Mouse (Mus musculus) liver, postnatal 0 days (tissue): ENCODE results near the gene Atp2b1. TPM values are rescaled to one million over a fixed set of nuclear protein-coding genes. Genes with fewer than 3 reads are reported as not detected.

Source experiments
- ATAC-seq: fragments of 200-750 bp; cut with Nextera tagmentation; 2 replicates; pipeline ENCODE4 v1.8.0; 2017; ENCODE audit warnings: mild to moderate bottlenecking, moderate library complexity
- DNase-seq: peaks from one replicate; pipeline ENCODE4 v3.0.0-alpha.2; 2016
- H3K27ac ChIP-seq: fragments of 300-500 bp; sonication (generic); 2 replicates; pipeline ENCODE4 v1.5.1; 2014; ENCODE audit warnings: antibody characterized with exemption, moderate library complexity, mild to moderate bottlenecking, low read depth
- H3K27me3 ChIP-seq: fragments of 300-500 bp; sonication (generic); 2 replicates; pipeline ENCODE4 v1.6.1; 2014; ENCODE audit warnings: low read length, control low read depth, mixed read lengths; ENCODE audit not compliant: insufficient read depth
- H3K36me3 ChIP-seq: fragments of 300-500 bp; sonication (generic); replicated peaks from 2 replicates; pipeline ENCODE4 v1.6.1; 2014; ENCODE audit warnings: mild to moderate bottlenecking, control low read depth, low read length, moderate library complexity, mixed read lengths; ENCODE audit not compliant: insufficient read depth
- H3K4me1 ChIP-seq: fragments of 300-500 bp; sonication (generic); 2 replicates; pipeline ENCODE4 v1.6.1; 2014; ENCODE audit warnings: antibody characterized with exemption, mild to moderate bottlenecking, control low read depth; ENCODE audit not compliant: insufficient read depth
- H3K4me2 ChIP-seq: fragments of 300-500 bp; sonication (generic); 2 replicates; pipeline ENCODE4 v1.6.1; 2014; ENCODE audit warnings: low read depth, mild to moderate bottlenecking, low read length, moderate library complexity, mixed read lengths
- H3K4me3 ChIP-seq: fragments of 300-500 bp; sonication (generic); 2 replicates; pipeline ENCODE4 v1.5.1; 2014; ENCODE audit warnings: low read depth, low read length
- H3K9ac ChIP-seq: fragments of 300-500 bp; sonication (generic); replicated peaks from 2 replicates; pipeline ENCODE4 v1.6.1; 2014; ENCODE audit warnings: mild to moderate bottlenecking, moderate library complexity
- H3K9me3 ChIP-seq: fragments of 300-500 bp; sonication (generic); 2 replicates; pipeline ENCODE4 v1.6.1; 2016; ENCODE audit warnings: mild to moderate bottlenecking, control low read depth, low read length, mixed read lengths
- CTCF ChIP-seq: sonication (generic); IDR thresholded peaks from 2 replicates; pipeline ENCODE4 v1.5.1; 2016; ENCODE audit warnings: antibody characterized with exemption, low read depth
- EP300 ChIP-seq: IDR thresholded peaks from 2 replicates; pipeline ENCODE4 v1.6.1; 2016; ENCODE audit warnings: antibody characterized with exemption, low read depth, mild to moderate bottlenecking
- WGBS: fragments of 180-500 bp; shearing (Covaris S2); extraction: QIAGEN DNeasy Blood & Tissue Kit; methylation state at CpG from one replicate; pipeline ENCODE4 v1.1.7; 2014; ENCODE audit not compliant: insufficient replicate concordance; 5-methylcytosine and 5-hydroxymethylcytosine counted together
- polyA plus RNA-seq: library from polyadenylated mRNA; unstranded; fragments of >200 nt; fragmentation: Nextera tagmentation; extraction: Ambion mirVana; gene quantifications from 2 replicates; pipeline ENCODE4 v1.2.1, GENCODE M21; 2015

Gene Atp2b1
- polyA plus RNA-seq, 1 experiment from 2014 or later = 37.0 TPM

DNA sequence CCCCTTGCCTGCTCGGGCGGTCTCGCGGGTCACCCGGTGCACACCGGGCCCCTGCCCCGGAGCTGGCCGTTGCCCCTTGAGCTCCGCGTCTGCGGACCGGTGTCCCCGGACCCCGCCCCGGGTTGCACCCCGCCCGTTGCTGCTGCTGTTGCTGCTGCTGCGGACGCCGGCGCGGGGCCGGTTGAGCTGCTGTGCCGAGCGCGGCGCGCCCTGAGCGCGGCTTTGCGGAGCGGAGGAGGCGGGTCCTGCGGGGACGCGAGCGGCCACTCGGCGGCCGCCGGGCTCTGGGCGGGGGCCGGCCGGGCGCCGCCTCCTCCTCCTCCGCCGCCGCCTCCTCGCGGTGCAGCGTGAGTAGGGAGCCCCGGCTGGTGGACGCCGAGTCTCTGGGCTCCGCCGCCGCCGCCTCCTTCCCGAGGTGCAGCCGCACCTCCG, 620 bp downstream of the Atp2b1 start:
- Histone ChIP-seq H3K4me2 (peak overlapping the region; percentile 99), H3K9me3 (no peaks in the 10 kb centered on the region), H3K9ac (peak overlapping the region; percentile 97), H3K27me3 (no peaks in the 10 kb centered on the region), H3K36me3 (no peaks in the 10 kb centered on the region), H3K27ac (peak overlapping the region; percentile 99), H3K4me3 (peak overlapping the region; percentile 97), H3K4me1 (peaks cover 8% of the 10 kb centered on the region)
- peak; percentile 81 for ATAC-seq
- WGBS = 4% methylated on average over 18 of the region's 62 CpGs
- peak; percentile 90 for DNase-seq
- TF ChIP-seq CTCF = peak; percentile 40
- no peak for TF ChIP-seq EP300

DNA sequence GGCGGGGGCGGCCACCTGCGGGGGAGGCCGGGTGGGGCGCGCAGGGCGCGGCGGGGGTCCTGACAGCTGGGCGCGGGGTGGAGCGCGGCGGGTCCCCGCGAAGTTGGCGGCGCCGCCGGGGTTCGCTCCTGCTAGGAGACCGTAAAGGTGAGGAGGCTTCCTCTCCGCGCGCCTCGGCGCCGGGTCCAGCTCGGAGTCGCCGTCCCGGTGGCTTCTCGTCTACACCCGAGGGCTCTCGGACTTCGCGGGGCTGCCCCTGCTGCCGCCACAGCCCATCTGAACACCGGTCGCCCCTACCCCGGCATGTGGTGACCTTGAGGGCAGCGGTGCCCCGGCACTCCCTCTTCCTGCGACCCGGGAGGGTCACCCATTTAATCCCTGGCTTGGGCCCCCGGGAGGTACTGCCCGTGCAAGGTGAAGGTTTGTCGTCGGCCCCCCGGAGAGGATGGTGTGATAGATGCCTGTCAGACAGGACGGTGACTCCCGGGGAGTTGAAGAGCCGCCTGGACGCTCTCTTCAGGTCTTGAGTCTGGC, 1.3 kb downstream of the Atp2b1 start:
- peak overlapping the region; percentile 97 for H3K4me3 ChIP-seq
- under 1% methylated on average over 43 of the region's 54 CpGs for WGBS
- TF ChIP-seq CTCF = no peak
- TF ChIP-seq EP300 = no peak
- H3K27ac ChIP-seq = peak overlapping the region; percentile 99
- peak overlapping the region; percentile 97 for H3K9ac ChIP-seq
- ATAC-seq = no peak
- no peaks in the 10 kb centered on the region for H3K9me3 ChIP-seq
- peaks cover 8% of the 10 kb centered on the region for H3K4me1 ChIP-seq
- no peaks in the 10 kb centered on the region for H3K27me3 ChIP-seq
- DNase-seq = peak; percentile 61
- peak overlapping the region; percentile 99 for H3K4me2 ChIP-seq
- H3K36me3 ChIP-seq = no peaks in the 10 kb centered on the region

DNA sequence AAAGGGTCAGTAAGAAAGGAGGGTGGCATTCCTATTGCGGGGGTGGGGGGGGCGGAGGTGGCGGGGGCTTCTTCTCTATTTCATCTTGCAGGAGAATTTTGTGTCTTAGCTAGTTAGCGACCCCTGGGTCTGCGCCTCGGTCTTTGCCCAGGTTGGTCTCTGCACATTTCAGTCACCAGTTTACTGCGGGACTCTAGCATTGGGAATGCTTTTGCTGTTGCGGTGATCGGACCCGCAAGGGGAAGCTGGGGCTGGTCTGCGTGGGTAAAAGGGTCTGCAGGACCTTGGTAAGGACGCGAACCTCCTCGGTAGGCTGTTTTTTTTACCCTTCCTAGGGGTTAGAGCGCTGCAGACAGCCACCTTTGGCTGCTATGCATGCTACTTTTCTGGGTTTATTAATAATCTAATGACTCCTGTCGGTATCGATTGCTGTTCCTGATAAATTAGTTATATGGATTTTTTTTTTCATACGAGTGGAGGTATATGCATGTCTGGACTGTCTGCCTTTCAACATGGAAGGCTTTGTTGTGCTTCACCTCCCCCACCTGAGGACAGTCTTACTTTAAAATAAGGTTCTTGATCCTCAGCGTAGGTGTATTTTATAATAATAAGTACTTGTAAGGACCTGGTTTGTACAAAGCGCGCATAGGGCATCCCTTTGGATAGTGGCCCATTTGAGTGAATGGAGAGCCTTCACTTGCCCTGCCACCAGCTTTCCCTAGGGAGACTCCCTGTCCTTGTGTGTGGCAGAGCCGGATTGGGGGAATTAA, 2.0 kb downstream of the Atp2b1 start:
- no peak overlapping the region; the same call in 1 of the 2 replicates for H3K27ac ChIP-seq
- ATAC-seq (no peak), DNase-seq (no peak)
- peaks cover 8% of the 10 kb centered on the region for H3K4me1 ChIP-seq
- TF ChIP-seq CTCF = no peak
- TF ChIP-seq EP300 = no peak
- no peaks in the 10 kb centered on the region for H3K36me3 ChIP-seq
- no peaks in the 10 kb centered on the region for H3K27me3 ChIP-seq
- no peaks in the 10 kb centered on the region for H3K9me3 ChIP-seq
- H3K4me3 ChIP-seq = peak overlapping the region; percentile 97
- WGBS = 14% methylated on average over 22 of the region's 22 CpGs
- H3K9ac ChIP-seq = peak overlapping the region; percentile 97
- H3K4me2 ChIP-seq = peak overlapping the region; percentile 99

DNA sequence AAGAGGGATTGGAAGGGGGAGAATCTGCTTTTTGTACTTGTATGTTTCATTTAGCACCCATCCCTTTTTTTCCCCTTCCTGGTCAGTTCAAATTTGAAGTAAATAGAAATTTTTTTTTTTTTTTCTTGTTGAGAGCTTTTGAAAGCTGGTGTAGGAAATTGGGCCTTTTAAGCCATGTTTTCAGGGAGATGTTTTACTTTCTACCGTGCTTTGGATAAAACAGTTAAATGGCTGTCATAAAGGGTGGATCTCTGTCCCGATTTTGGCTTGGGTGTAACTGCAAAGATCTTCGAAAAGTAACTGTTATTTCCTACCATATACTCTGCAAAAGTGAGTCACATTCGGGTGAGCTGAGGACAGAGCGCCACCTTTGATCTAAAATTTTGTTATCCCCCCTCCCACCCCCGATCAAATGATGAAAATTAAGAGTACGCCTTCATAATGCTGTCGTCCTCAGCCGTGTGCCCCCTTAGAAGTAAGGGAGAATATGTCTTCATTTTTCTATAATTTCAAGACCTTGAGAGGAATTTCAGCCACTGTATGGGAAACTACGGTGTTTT, 2.7 kb downstream of the Atp2b1 start:
- WGBS = 69% methylated on average over 10 of the region's 10 CpGs
- no peaks in the 10 kb centered on the region for H3K9me3 ChIP-seq
- H3K4me1 ChIP-seq = peaks cover 8% of the 10 kb centered on the region
- no peaks in the 10 kb centered on the region for H3K36me3 ChIP-seq
- H3K9ac ChIP-seq = no peak overlapping the region
- H3K4me2 ChIP-seq = peak overlapping the region; percentile 99
- TF ChIP-seq EP300 (no peak), CTCF (no peak)
- ATAC-seq = no peak
- no peak overlapping the region for H3K27ac ChIP-seq
- DNase-seq = no peak
- H3K4me3 ChIP-seq = peak overlapping the region; percentile 97; the same call in 1 of the 2 replicates
- no peaks in the 10 kb centered on the region for H3K27me3 ChIP-seq

DNA sequence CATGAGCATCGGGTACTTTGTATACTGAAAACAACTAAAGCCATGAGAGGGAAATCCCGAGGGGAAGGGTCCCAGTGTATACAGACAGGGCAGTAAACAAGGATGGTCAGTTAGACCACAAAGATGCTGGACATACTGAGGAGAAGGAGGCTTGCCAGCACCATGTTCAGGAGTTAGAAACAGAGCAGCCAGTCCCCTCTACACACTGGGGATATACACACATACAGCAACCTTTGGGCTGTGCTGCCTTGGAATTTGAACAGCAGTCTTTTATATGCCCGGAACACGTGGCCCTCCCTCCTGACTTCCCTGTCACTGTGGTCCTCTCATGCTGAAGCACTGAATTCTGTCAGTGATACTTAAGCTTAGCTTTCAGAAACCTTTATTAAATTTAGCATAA, 10.9 kb downstream of the Atp2b1 start:
- no peak overlapping the region for H3K4me2 ChIP-seq
- H3K4me3 ChIP-seq = no peak overlapping the region
- no peak for DNase-seq
- TF ChIP-seq CTCF (no peak), EP300 (no peak)
- 67% methylated on average over 4 of the region's 4 CpGs for WGBS
- H3K27ac ChIP-seq = no peak overlapping the region
- no peaks in the 10 kb centered on the region; the same call in 1 of the 2 replicates for H3K4me1 ChIP-seq
- no peaks in the 10 kb centered on the region for H3K27me3 ChIP-seq
- no peaks in the 10 kb centered on the region for H3K36me3 ChIP-seq
- ATAC-seq = no peak
- H3K9me3 ChIP-seq = no peaks in the 10 kb centered on the region
- no peak overlapping the region for H3K9ac ChIP-seq

DNA sequence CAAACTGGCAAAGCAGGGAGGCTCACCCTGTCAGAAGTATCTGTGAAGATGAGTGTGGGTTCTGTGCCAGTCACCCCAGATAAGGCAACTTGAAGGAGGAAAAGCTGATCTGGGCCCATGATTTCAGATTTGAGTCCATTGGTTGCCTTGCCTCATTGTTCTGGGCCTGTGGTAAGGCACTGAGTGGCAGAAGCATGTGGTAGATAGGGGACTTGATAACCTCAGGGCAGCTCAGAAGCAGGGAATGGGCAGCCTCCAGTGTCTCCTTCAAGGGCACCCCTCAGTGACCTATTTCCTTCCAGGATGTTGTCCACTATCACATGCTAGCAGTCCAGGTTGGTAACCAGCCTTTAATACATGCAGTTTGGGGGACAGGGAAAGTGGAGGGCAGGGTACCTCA, 12.8 kb downstream of the Atp2b1 start:
- no peaks in the 10 kb centered on the region for H3K27me3 ChIP-seq
- H3K27ac ChIP-seq = no peak overlapping the region
- H3K36me3 ChIP-seq = no peaks in the 10 kb centered on the region
- no peak for DNase-seq
- H3K9ac ChIP-seq = no peak overlapping the region
- H3K4me3 ChIP-seq = no peak overlapping the region
- H3K4me1 ChIP-seq = peaks cover 5% of the 10 kb centered on the region
- ATAC-seq = no peak
- TF ChIP-seq CTCF = no peak
- no peak for TF ChIP-seq EP300
- no peaks in the 10 kb centered on the region for H3K9me3 ChIP-seq
- no peak overlapping the region for H3K4me2 ChIP-seq
